Mouse (Mus musculus): Measurements from ENCODE around the gene Pip4k2c. TPM values are rescaled to one million over a fixed set of nuclear protein-coding genes. Genes with fewer than 3 reads are reported as not detected.

Gene Pip4k2c
- polyA plus RNA-seq, 1 experiment from 2014 or later, result 29.3 TPM

- Histone ChIP-seq H3K4me3 (no peak overlapping the region), H3K9me3 (no peaks in the 10 kb centered on the region), H3K27me3 (ENCODE audit: insufficient read depth, poor library complexity, severe bottlenecking) (peaks cover 43% of the 10 kb centered on the region), H3K36me3 (no peaks in the 10 kb centered on the region), H3K27ac (no peak overlapping the region), H3K4me1 (peaks cover 5% of the 10 kb centered on the region; the same call in 1 of the 2 replicates)
- WGBS, result 25% methylated on average over 10 of the region's 10 CpGs
- no peak for DNase-seq (ENCODE audit: low spot score)
Measured at GRCm38 (mm10) chr10:127225732-127226131, 14.3 kb upstream of the Pip4k2c start.

GRCm38 (mm10) chr10:127225213-127225612, 13.8 kb upstream of the Pip4k2c start:
- no peaks in the 10 kb centered on the region for H3K9me3 ChIP-seq
- no peak overlapping the region for H3K4me3 ChIP-seq
- H3K27ac ChIP-seq, result no peak overlapping the region
- no peak for DNase-seq (ENCODE audit: low spot score)
- peaks cover 5% of the 10 kb centered on the region; the same call in 1 of the 2 replicates for H3K4me1 ChIP-seq
- no peaks in the 10 kb centered on the region for H3K36me3 ChIP-seq
- 50% methylated on average over 6 of the region's 6 CpGs for WGBS
- H3K27me3 ChIP-seq (ENCODE audit: insufficient read depth, poor library complexity, severe bottlenecking), result peaks cover 38% of the 10 kb centered on the region

GRCm38 (mm10) chr10:127218339-127218738, 7.0 kb upstream of the Pip4k2c start:
- 0 out of 2 replicates have a peak, but pooled peaks cover 6% of the 10 kb centered on the region for H3K27me3 ChIP-seq (ENCODE audit: insufficient read depth, poor library complexity, severe bottlenecking)
- H3K27ac ChIP-seq, result no peak overlapping the region
- DNase-seq (ENCODE audit: low spot score), result no peak
- no peaks in the 10 kb centered on the region for H3K4me1 ChIP-seq
- no peaks in the 10 kb centered on the region for H3K9me3 ChIP-seq
- no peaks in the 10 kb centered on the region for H3K36me3 ChIP-seq
- WGBS, result 86% methylated on average over 2 of the region's 2 CpGs
- H3K4me3 ChIP-seq, result no peak overlapping the region

- H3K36me3 ChIP-seq, result no peaks in the 10 kb centered on the region
- DNase-seq (ENCODE audit: low spot score), result no peak
- no peaks in the 10 kb centered on the region for H3K9me3 ChIP-seq
- no peaks in the 10 kb centered on the region for H3K4me1 ChIP-seq
- no peak overlapping the region for H3K27ac ChIP-seq
- H3K27me3 ChIP-seq (ENCODE audit: insufficient read depth, poor library complexity, severe bottlenecking), result no peaks in the 10 kb centered on the region
- H3K4me3 ChIP-seq, result no peak overlapping the region
Measured at GRCm38 (mm10) chr10:127217177-127217576, 5.8 kb upstream of the Pip4k2c start.

GRCm38 (mm10) chr10:127216456-127216855, 5.1 kb upstream of the Pip4k2c start:
- no peaks in the 10 kb centered on the region for H3K27me3 ChIP-seq (ENCODE audit: insufficient read depth, poor library complexity, severe bottlenecking)
- no peaks in the 10 kb centered on the region for H3K36me3 ChIP-seq
- no peak for DNase-seq (ENCODE audit: low spot score)
- H3K27ac ChIP-seq, result no peak overlapping the region
- H3K4me3 ChIP-seq, result no peak overlapping the region
- 92% methylated on average over 11 of the region's 11 CpGs for WGBS
- no peaks in the 10 kb centered on the region for H3K9me3 ChIP-seq
- H3K4me1 ChIP-seq, result no peaks in the 10 kb centered on the region

- 65% methylated on average over 1 of the region's 1 CpGs for WGBS
- no peak overlapping the region for H3K4me3 ChIP-seq
Measured at GRCm38 (mm10) chr10:127214422-127214803, 3.0 kb upstream of the Pip4k2c start.

GRCm38 (mm10) chr10:127213704-127214421, 2.5 kb upstream of the Pip4k2c start:
- Histone ChIP-seq H3K4me3 (no peak overlapping the region), H3K27ac (no peak overlapping the region), H3K4me1 (peaks cover 20% of the 10 kb centered on the region), H3K9me3 (no peaks in the 10 kb centered on the region), H3K36me3 (no peaks in the 10 kb centered on the region), H3K27me3 (ENCODE audit: insufficient read depth, poor library complexity, severe bottlenecking) (no peaks in the 10 kb centered on the region)
- DNase-seq (ENCODE audit: low spot score), result no peak
- 78% methylated on average over 13 of the region's 13 CpGs for WGBS

More at GRCm38 (mm10) chr10:127214422-127214803, 3.0 kb upstream of the Pip4k2c start:
- Histone ChIP-seq H3K27ac (no peak overlapping the region), H3K27me3 (ENCODE audit: insufficient read depth, poor library complexity, severe bottlenecking) (no peaks in the 10 kb centered on the region), H3K9me3 (no peaks in the 10 kb centered on the region), H3K4me1 (peaks cover 18% of the 10 kb centered on the region), H3K36me3 (no peaks in the 10 kb centered on the region)
- no peak for DNase-seq (ENCODE audit: low spot score)

- Histone ChIP-seq H3K27me3 (ENCODE audit: insufficient read depth, poor library complexity, severe bottlenecking) (no peaks in the 10 kb centered on the region), H3K36me3 (0 out of 2 replicates have a peak, but pooled peaks cover 4% of the 10 kb centered on the region), H3K4me1 (peaks cover 20% of the 10 kb centered on the region), H3K4me3 (no peak overlapping the region), H3K27ac (no peak overlapping the region), H3K9me3 (no peaks in the 10 kb centered on the region)
- 90% methylated on average over 8 of the region's 8 CpGs for WGBS
- DNase-seq (ENCODE audit: low spot score), result no peak
Measured at GRCm38 (mm10) chr10:127213272-127213671, 1.9 kb upstream of the Pip4k2c start.

GRCm38 (mm10) chr10:127210961-127211405, 402 bp downstream of the Pip4k2c start:
- Histone ChIP-seq H3K27me3 (ENCODE audit: insufficient read depth, poor library complexity, severe bottlenecking) (no peaks in the 10 kb centered on the region), H3K4me1 (peaks cover 20% of the 10 kb centered on the region), H3K27ac (peak overlapping the region; percentile 88), H3K36me3 (peaks cover 26% of the 10 kb centered on the region), H3K4me3 (peak overlapping the region; percentile 94), H3K9me3 (no peaks in the 10 kb centered on the region)
- DNase-seq (ENCODE audit: low spot score), result no peak
- WGBS, result 1% methylated on average over 25 of the region's 25 CpGs

- no peaks in the 10 kb centered on the region for H3K27me3 ChIP-seq (ENCODE audit: insufficient read depth, poor library complexity, severe bottlenecking)
- H3K36me3 ChIP-seq, result peaks cover 35% of the 10 kb centered on the region
- peak overlapping the region; percentile 88 for H3K27ac ChIP-seq
- H3K4me3 ChIP-seq, result peak overlapping the region; percentile 94
- no peaks in the 10 kb centered on the region for H3K9me3 ChIP-seq
- 77% methylated on average over 13 of the region's 13 CpGs for WGBS
- H3K4me1 ChIP-seq, result peaks cover 20% of the 10 kb centered on the region
- no peak for DNase-seq (ENCODE audit: low spot score)
Measured at GRCm38 (mm10) chr10:127209928-127210570, 1.3 kb downstream of the Pip4k2c start.

GRCm38 (mm10) chr10:127208921-127209320, 2.5 kb downstream of the Pip4k2c start:
- WGBS, result 78% methylated on average over 4 of the region's 4 CpGs
- Histone ChIP-seq H3K27ac (no peak overlapping the region), H3K36me3 (peaks cover 44% of the 10 kb centered on the region), H3K27me3 (ENCODE audit: insufficient read depth, poor library complexity, severe bottlenecking) (no peaks in the 10 kb centered on the region), H3K4me1 (peaks cover 20% of the 10 kb centered on the region), H3K4me3 (no peak overlapping the region), H3K9me3 (no peaks in the 10 kb centered on the region)
- DNase-seq (ENCODE audit: low spot score), result no peak

- no peaks in the 10 kb centered on the region for H3K9me3 ChIP-seq
- peak overlapping the region; percentile 59; the same call in 1 of the 2 replicates for H3K27ac ChIP-seq
- no peaks in the 10 kb centered on the region for H3K27me3 ChIP-seq (ENCODE audit: insufficient read depth, poor library complexity, severe bottlenecking)
- no peak overlapping the region for H3K4me3 ChIP-seq
- DNase-seq (ENCODE audit: low spot score), result peak; percentile 91
- peaks cover 15% of the 10 kb centered on the region for H3K4me1 ChIP-seq
- H3K36me3 ChIP-seq, result peaks cover 76% of the 10 kb centered on the region
- WGBS, result 71% methylated on average over 10 of the region's 10 CpGs
Measured at GRCm38 (mm10) chr10:127205373-127205772, 6.0 kb downstream of the Pip4k2c start.

- Histone ChIP-seq H3K27ac (peak overlapping the region; percentile 64; the same call in 1 of the 2 replicates), H3K4me1 (peaks cover 7% of the 10 kb centered on the region), H3K36me3 (peaks cover 84% of the 10 kb centered on the region), H3K27me3 (ENCODE audit: insufficient read depth, poor library complexity, severe bottlenecking) (no peaks in the 10 kb centered on the region), H3K9me3 (no peaks in the 10 kb centered on the region), H3K4me3 (no peak overlapping the region)
- no peak for DNase-seq (ENCODE audit: low spot score)
- 87% methylated on average over 5 of the region's 5 CpGs for WGBS
Measured at GRCm38 (mm10) chr10:127204589-127204988, 6.8 kb downstream of the Pip4k2c start.
